Mouse (Mus musculus) granulocyte monocyte progenitor cell, adult 5-6 weeks (primary cell): ENCODE data around the gene Zfp384. TPM values are rescaled to one million over a fixed set of nuclear protein-coding genes. Genes with fewer than 3 reads are reported as not detected.
"Not testable (repeated sequence)": the region's sequence is repeated elsewhere in the genome, so short reads cannot be mapped to it uniquely, and the experiment has no call there.

Source experiments
- ATAC-seq: replicated peaks from 2 replicates; pipeline ENCODE4 v1.8.0; 2016; ENCODE audit warnings: mild to moderate bottlenecking, moderate TSS enrichment, inconsistent platforms; ENCODE audit not compliant: poor library complexity, severe bottlenecking
- total RNA-seq, 2 experiments: library from RNA; stranded (forward) in 1 of 2; stranded (reverse) in 1 of 2; fragments of 200-712, 200-1000 nt in 1 of 2; fragments of >200 nt in 1 of 2; fragmentation: Nextera tagmentation in 1 of 2; gene quantifications; 2 replicates each; pipeline ENCODE4 v1.2.3; 2014 to 2017

Zfp384 gene
- total RNA-seq, 2 experiments from 2014 or later, result 31.9 to 87.6 TPM

GRCm38 (mm10) chr6:125009181-125010073, 482 bp downstream of the Zfp384 start:
- ATAC-seq, result peak; percentile 73

- no peak for ATAC-seq
Observed at GRCm38 (mm10) chr6:125017682-125018081, 8.7 kb downstream of the Zfp384 start.

GRCm38 (mm10) chr6:125030532-125030931, 21.6 kb downstream of the Zfp384 start:
- ATAC-seq, result peak; percentile 96

- ATAC-seq, result no peak
Observed at GRCm38 (mm10) chr6:125031604-125032003, 22.7 kb downstream of the Zfp384 start.

GRCm38 (mm10) chr6:125038666-125039065, 29.7 kb downstream of the Zfp384 start:
- ATAC-seq, result 0 out of 2 replicates have a peak, but pooled peaks have one; percentile 4

GRCm38 (mm10) chr6:125039131-125039530, 30.2 kb downstream of the Zfp384 start:
- no peak for ATAC-seq

- peak; percentile 86 for ATAC-seq
Observed at GRCm38 (mm10) chr6:125039533-125040153, 30.7 kb downstream of the Zfp384 start, which contains the start of gene Ing4. Ing4 (plus strand) TSS chr6:125039760.

GRCm38 (mm10) chr6:125040221-125040620, 31.3 kb downstream of the Zfp384 start:
- ATAC-seq, result no peak

GRCm38 (mm10) chr6:125041047-125041446, 32.1 kb downstream of the Zfp384 start:
- ATAC-seq, result peak; percentile 86

GRCm38 (mm10) chr6:125042081-125042480, 33.1 kb downstream of the Zfp384 start:
- no peak for ATAC-seq

- ATAC-seq, result peak; percentile 83
Observed at GRCm38 (mm10) chr6:125046691-125047090, 37.7 kb downstream of the Zfp384 start.

- no peak for ATAC-seq
Observed at GRCm38 (mm10) chr6:125049678-125050077, 40.7 kb downstream of the Zfp384 start, which contains the start of gene Acrbp. Acrbp (plus strand) TSS chr6:125049689.

GRCm38 (mm10) chr6:125051237-125051636, 42.3 kb downstream of the Zfp384 start:
- ATAC-seq, result no peak

GRCm38 (mm10) chr6:125061493-125061892, 52.5 kb downstream of the Zfp384 start:
- no peak for ATAC-seq

GRCm38 (mm10) chr6:125062511-125062910, 53.6 kb downstream of the Zfp384 start:
- no peak for ATAC-seq

- ATAC-seq, result no peak
Observed at GRCm38 (mm10) chr6:125063906-125064305, 55.0 kb downstream of the Zfp384 start.

- ATAC-seq, result not testable (repeated sequence)
Observed at GRCm38 (mm10) chr6:125065223-125065622, 56.3 kb downstream of the Zfp384 start.

- no peak for ATAC-seq
Observed at GRCm38 (mm10) chr6:125067571-125067995, 58.6 kb downstream of the Zfp384 start, which contains the start of gene Lpar5. Lpar5 (plus strand) TSS chr6:125067920.

GRCm38 (mm10) chr6:125071170-125071895, 62.4 kb downstream of the Zfp384 start:
- ATAC-seq, result peak; percentile 80

GRCm38 (mm10) chr6:125071896-125072279, 62.9 kb downstream of the Zfp384 start:
- peak; percentile 15; the same call in 1 of the 2 replicates for ATAC-seq
